Comparison of ENCODE assay signal across 23 mouse cellular contexts in genomic region chr13:104841937-104842336, GRCm38 (mm10). TPM values are rescaled to one million over a fixed set of nuclear protein-coding genes. Genes with fewer than 3 reads are reported as not detected.
DNase-seq lines count a peak whose midpoint lies in the region; ATAC-seq lines count a peak whose summit lies in the region.
"Had no signal": no experiment of that assay in that cellular context is flagged by ENCODE, and none has a peak within 500 bp of the region (broad histone marks: within the 10 kb centered on the region; RNA-seq: fewer than 3 reads in every experiment).

No protein-coding gene starts in this region.

- ATAC-seq in megakaryocyte, adult 5-6 weeks (ENCODE audit: poor library complexity, severe bottlenecking): peak; percentile 78
- ATAC-seq in monocyte, adult 5-6 weeks (replicated peaks; ENCODE audit: insufficient number of reproducible peaks, low FRiP score, low TSS enrichment, poor library complexity, severe bottlenecking): 0 out of 2 replicates have a peak, but pooled peaks have one; percentile 43
- ATAC-seq: CD4-positive, CD25-positive, alpha-beta regulatory T cell, adult 4 months; forebrain, embryonic 14.5 days; forebrain, postnatal 0 days had no signal

- DNase-seq in heart, adult 11 months: peak; percentile 29
- no peak for DNase-seq in heart, adult 18-20 months
- no peak for DNase-seq in B cell, adult 2 months
- DNase-seq in thymus, postnatal 36 days: no peak
- DNase-seq: adrenal gland, postnatal 10 days; adrenal gland, postnatal 36 days; cerebellum, adult 11 months; cerebellum, adult 2 months; cerebellum, adult 9-11 months; cerebellum, postnatal 25 days; forebrain, postnatal 0 days; gastrocnemius, postnatal 10 days; kidney, adult 11 months had no signal

RNA-seq across cellular contexts. Expression of gene Shisal2b, which starts 21.8 kb away (rescaled TPM):
- not detected for total RNA-seq in heart, adult 18-20 months (2021)
- total RNA-seq in megakaryocyte, adult 5-6 weeks (2015): not detected in 2 replicates
- total RNA-seq in megakaryocyte, adult 5-6 weeks (2017): not detected in 2 replicates
- not detected in 3 replicates for total RNA-seq in monocyte, adult 5-6 weeks (2017)
- total RNA-seq: adrenal gland, adult 18-20 months; adrenal gland, postnatal 10 days; adrenal gland, postnatal 36 days; common myeloid progenitor, adult 5-6 weeks; gastrocnemius, adult 18-20 months; gastrocnemius, postnatal 10 days; heart, adult 8-10 months; heart, postnatal 25 days; hematopoietic stem cell, adult 5-6 weeks had no signal

RNA-seq across cellular contexts. Expression of gene Cwc27, which starts 25.0 kb away (rescaled TPM):
- total RNA-seq in heart, adult 18-20 months (2021): 10 to 100 TPM; 12.9 to 17.3 TPM
- 18.8 and 21.8 TPM in 2 replicates for total RNA-seq in megakaryocyte, adult 5-6 weeks (2015)
- 24.2 and 33.1 TPM in 2 replicates for total RNA-seq in megakaryocyte, adult 5-6 weeks (2017)
- total RNA-seq in monocyte, adult 5-6 weeks (2017): 19.5 to 39.2 TPM (median 33.1 TPM) in 3 replicates

RNA-seq across cellular contexts. Expression of gene Srek1ip1, which starts 49.7 kb away (rescaled TPM):
- 10 to 100 TPM; 19.9 to 24.1 TPM for total RNA-seq in heart, adult 18-20 months (2021)
- 18.1 and 23.4 TPM in 2 replicates for total RNA-seq in megakaryocyte, adult 5-6 weeks (2015)
- total RNA-seq in megakaryocyte, adult 5-6 weeks (2017): 17.9 and 20.3 TPM in 2 replicates
- 7.6 to 16.6 TPM (median 9.7 TPM) in 3 replicates for total RNA-seq in monocyte, adult 5-6 weeks (2017)
